Mouse (Mus musculus): ENCODE measurements at regions not wholly inside any gene's neighbourhood (a gene's known extent, or its start where the extent isn't known, plus 50 kb on each side); places are given as distances from the start of the nearest gene placed in this dataset.
"Not testable (repeated sequence)": the region's sequence is repeated elsewhere in the genome, so short reads cannot be mapped to it uniquely, and the experiment has no call there.

GRCm38 (mm10) chr13:107784971-107785370 lies 259.3 kb upstream of the Smim15 start:
- 66% methylated on average over 5 of the region's 5 CpGs for WGBS (ENCODE audit: insufficient replicate concordance)
- Histone ChIP-seq H3K27ac (no peak overlapping the region), H3K4me1 (replicated peaks) (peaks cover 11% of the 10 kb centered on the region), H3K4me3 (replicated peaks) (no peak overlapping the region), H3K4me2 (no peak overlapping the region), H3K27me3 (no peaks in the 10 kb centered on the region), H3K36me3 (no peaks in the 10 kb centered on the region), H3K9ac (no peak overlapping the region), H3K9me3 (replicated peaks) (no peaks in the 10 kb centered on the region)
- ATAC-seq (ENCODE audit: low read depth) (no peak), DNase-seq (no peak)

GRCm38 (mm10) chr13:107781741-107782140 lies 262.5 kb upstream of the Smim15 start:
- no peaks in the 10 kb centered on the region for H3K27me3 ChIP-seq
- no peak overlapping the region for H3K4me3 ChIP-seq (replicated peaks)
- H3K4me2 ChIP-seq: no peak overlapping the region
- H3K9me3 ChIP-seq (replicated peaks): no peaks in the 10 kb centered on the region
- DNase-seq (no peak), ATAC-seq (ENCODE audit: low read depth) (no peak)
- peaks cover 11% of the 10 kb centered on the region for H3K4me1 ChIP-seq (replicated peaks)
- H3K36me3 ChIP-seq: no peaks in the 10 kb centered on the region
- 72% methylated on average over 8 of the region's 8 CpGs for WGBS (ENCODE audit: insufficient replicate concordance)
- no peak overlapping the region for H3K9ac ChIP-seq
- H3K27ac ChIP-seq: no peak overlapping the region

DNA sequence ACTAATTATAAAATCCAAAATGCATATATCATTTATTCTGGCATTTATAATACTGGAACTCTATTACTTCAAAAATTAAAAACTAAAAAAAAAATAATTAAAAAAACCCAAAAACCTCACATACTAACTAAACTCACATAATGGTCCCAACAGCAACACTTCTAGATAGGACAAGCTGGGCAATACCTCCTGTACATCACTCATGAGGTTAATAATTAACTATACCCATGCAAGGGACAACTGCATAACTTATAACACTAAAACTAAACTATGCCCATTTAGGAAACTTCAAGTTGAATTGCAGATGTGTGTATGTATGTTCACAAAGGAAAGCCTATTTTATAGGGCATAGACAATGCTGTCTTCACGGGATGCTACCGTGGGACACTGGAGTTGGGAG lies 263.0 kb upstream of the Smim15 start:
- no peaks in the 10 kb centered on the region for H3K27me3 ChIP-seq
- peaks cover 11% of the 10 kb centered on the region for H3K4me1 ChIP-seq (replicated peaks)
- ATAC-seq (ENCODE audit: low read depth) (no peak), DNase-seq (no peak)
- 83% methylated on average over 2 of the region's 2 CpGs for WGBS (ENCODE audit: insufficient replicate concordance)
- no peak overlapping the region for H3K4me3 ChIP-seq (replicated peaks)
- no peak overlapping the region for H3K9ac ChIP-seq
- H3K9me3 ChIP-seq (replicated peaks): no peaks in the 10 kb centered on the region
- H3K4me2 ChIP-seq: no peak overlapping the region
- no peak overlapping the region for H3K27ac ChIP-seq
- H3K36me3 ChIP-seq: no peaks in the 10 kb centered on the region

- no peak for ATAC-seq (ENCODE audit: low read depth)
- no peak overlapping the region for H3K9ac ChIP-seq
- no peak for DNase-seq
- peaks cover 11% of the 10 kb centered on the region for H3K4me1 ChIP-seq (replicated peaks)
- H3K27me3 ChIP-seq: no peaks in the 10 kb centered on the region
- H3K27ac ChIP-seq: no peak overlapping the region
- H3K4me3 ChIP-seq (replicated peaks): no peak overlapping the region
- H3K9me3 ChIP-seq (replicated peaks): no peaks in the 10 kb centered on the region
- WGBS (ENCODE audit: insufficient replicate concordance): 58% methylated on average over 4 of the region's 4 CpGs
- H3K36me3 ChIP-seq: no peaks in the 10 kb centered on the region
- no peak overlapping the region for H3K4me2 ChIP-seq
These were observed 264.7 kb upstream of the Smim15 start for GRCm38 (mm10) chr13:107779591-107779990.

DNA sequence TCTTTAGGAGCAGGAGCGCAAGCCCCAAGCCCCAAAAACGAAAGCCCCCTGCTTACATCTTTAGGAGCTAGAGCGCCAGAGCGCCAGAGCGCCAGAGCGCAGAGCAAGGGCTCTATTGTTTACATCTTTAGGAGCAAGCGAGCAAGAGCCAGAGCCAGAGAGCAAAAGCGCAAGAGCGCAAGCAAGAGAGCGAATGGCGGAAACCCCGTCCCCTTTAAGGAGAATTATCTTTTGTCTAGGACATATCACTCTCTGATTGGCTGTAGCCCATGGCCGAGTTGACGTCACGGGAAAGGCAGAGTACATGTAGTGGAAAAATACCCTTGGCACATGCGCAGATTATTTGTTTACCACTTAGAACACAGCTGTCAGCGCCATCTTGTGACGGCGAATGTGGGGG lies 269.7 kb upstream of the Smim15 start:
- 86% methylated on average over 19 of the region's 19 CpGs for WGBS (ENCODE audit: insufficient replicate concordance)
- not testable (repeated sequence) for H3K9ac ChIP-seq; H3K4me2 ChIP-seq; H3K36me3 ChIP-seq; H3K4me3 ChIP-seq (replicated peaks); ATAC-seq (ENCODE audit: low read depth); H3K9me3 ChIP-seq (replicated peaks); H3K4me1 ChIP-seq (replicated peaks); H3K27me3 ChIP-seq; DNase-seq; H3K27ac ChIP-seq

- WGBS (ENCODE audit: insufficient replicate concordance): 85% methylated on average over 2 of the region's 2 CpGs
These were observed 277.0 kb upstream of the Smim15 start for GRCm38 (mm10) chr13:107767262-107767624.

DNA sequence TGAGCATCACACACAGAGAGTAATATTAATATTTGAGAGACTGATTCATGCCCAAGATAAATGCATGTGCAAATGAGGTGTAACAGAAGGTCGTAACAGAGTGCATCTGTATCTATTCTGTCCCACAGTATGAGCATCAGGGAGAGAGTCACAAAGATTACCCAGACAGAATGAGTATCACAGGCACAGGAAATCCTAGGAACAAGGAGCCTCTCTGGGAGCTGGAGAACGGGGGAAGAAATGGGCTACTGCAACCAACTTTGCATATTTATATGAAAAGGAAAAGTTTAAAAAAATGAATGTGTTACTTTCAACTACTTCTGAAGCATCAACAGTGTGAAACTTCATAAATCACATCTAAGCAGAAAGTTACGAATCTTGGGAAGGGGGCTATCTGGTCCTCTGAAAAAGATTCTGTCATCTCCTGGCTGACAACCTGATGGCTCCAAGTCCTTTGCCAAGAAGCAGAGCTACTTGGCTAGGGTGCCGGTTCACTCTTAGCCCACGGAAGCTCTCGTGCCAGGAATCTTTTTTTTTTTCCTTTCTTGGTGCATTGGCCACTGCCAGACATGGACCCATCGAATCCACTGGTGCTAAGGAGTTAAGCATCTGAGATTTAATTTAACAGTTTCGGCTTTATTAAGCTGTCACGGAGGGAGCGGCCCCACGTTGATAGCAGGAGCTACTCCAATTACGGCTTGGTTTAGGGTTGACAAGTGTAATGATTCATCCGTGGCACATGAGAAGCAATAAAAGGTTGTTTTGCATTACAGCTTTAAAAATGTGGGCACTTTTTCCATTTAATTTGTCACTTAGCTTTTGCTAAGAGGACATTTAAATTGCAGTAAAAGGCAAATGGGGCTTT lies 277.6 kb upstream of the Smim15 start:
- no peaks in the 10 kb centered on the region for H3K9me3 ChIP-seq (replicated peaks)
- H3K9ac ChIP-seq: no peak overlapping the region
- no peak overlapping the region for H3K4me3 ChIP-seq (replicated peaks)
- H3K4me2 ChIP-seq: no peak overlapping the region
- H3K4me1 ChIP-seq (replicated peaks): no peaks in the 10 kb centered on the region
- no peaks in the 10 kb centered on the region for H3K27me3 ChIP-seq
- H3K36me3 ChIP-seq: no peaks in the 10 kb centered on the region
- DNase-seq: no peak
- ATAC-seq (ENCODE audit: low read depth): no peak
- H3K27ac ChIP-seq: no peak overlapping the region
- 74% methylated on average over 13 of the region's 13 CpGs for WGBS (ENCODE audit: insufficient replicate concordance)

More at GRCm38 (mm10) chr13:107767262-107767624, 277.0 kb upstream of the Smim15 start:
- no peak for DNase-seq
- Histone ChIP-seq H3K9ac (no peak overlapping the region), H3K4me1 (replicated peaks) (no peaks in the 10 kb centered on the region), H3K27ac (no peak overlapping the region), H3K27me3 (no peaks in the 10 kb centered on the region), H3K36me3 (no peaks in the 10 kb centered on the region), H3K4me2 (no peak overlapping the region), H3K9me3 (replicated peaks) (no peaks in the 10 kb centered on the region), H3K4me3 (replicated peaks) (no peak overlapping the region)
- ATAC-seq (ENCODE audit: low read depth): no peak

- WGBS (ENCODE audit: insufficient replicate concordance): 77% methylated on average over 5 of the region's 5 CpGs
- no peak overlapping the region for H3K4me3 ChIP-seq (replicated peaks)
- no peaks in the 10 kb centered on the region for H3K9me3 ChIP-seq (replicated peaks)
- no peak overlapping the region for H3K27ac ChIP-seq
- H3K9ac ChIP-seq: no peak overlapping the region
- no peaks in the 10 kb centered on the region for H3K27me3 ChIP-seq
- DNase-seq (no peak), ATAC-seq (ENCODE audit: low read depth) (no peak)
- no peaks in the 10 kb centered on the region for H3K36me3 ChIP-seq
- no peaks in the 10 kb centered on the region for H3K4me1 ChIP-seq (replicated peaks)
- no peak overlapping the region for H3K4me2 ChIP-seq
These were observed 280.3 kb upstream of the Smim15 start for GRCm38 (mm10) chr13:107763911-107764310.

GRCm38 (mm10) chr13:107760511-107760910 lies 283.7 kb upstream of the Smim15 start:
- Histone ChIP-seq H3K27ac (no peak overlapping the region), H3K9ac (no peak overlapping the region), H3K36me3 (no peaks in the 10 kb centered on the region), H3K4me2 (no peak overlapping the region), H3K27me3 (no peaks in the 10 kb centered on the region), H3K4me1 (replicated peaks) (no peaks in the 10 kb centered on the region), H3K4me3 (replicated peaks) (no peak overlapping the region), H3K9me3 (replicated peaks) (no peaks in the 10 kb centered on the region)
- WGBS (ENCODE audit: insufficient replicate concordance): 80% methylated on average over 8 of the region's 8 CpGs
- no peak for DNase-seq
- no peak for ATAC-seq (ENCODE audit: low read depth)

DNA sequence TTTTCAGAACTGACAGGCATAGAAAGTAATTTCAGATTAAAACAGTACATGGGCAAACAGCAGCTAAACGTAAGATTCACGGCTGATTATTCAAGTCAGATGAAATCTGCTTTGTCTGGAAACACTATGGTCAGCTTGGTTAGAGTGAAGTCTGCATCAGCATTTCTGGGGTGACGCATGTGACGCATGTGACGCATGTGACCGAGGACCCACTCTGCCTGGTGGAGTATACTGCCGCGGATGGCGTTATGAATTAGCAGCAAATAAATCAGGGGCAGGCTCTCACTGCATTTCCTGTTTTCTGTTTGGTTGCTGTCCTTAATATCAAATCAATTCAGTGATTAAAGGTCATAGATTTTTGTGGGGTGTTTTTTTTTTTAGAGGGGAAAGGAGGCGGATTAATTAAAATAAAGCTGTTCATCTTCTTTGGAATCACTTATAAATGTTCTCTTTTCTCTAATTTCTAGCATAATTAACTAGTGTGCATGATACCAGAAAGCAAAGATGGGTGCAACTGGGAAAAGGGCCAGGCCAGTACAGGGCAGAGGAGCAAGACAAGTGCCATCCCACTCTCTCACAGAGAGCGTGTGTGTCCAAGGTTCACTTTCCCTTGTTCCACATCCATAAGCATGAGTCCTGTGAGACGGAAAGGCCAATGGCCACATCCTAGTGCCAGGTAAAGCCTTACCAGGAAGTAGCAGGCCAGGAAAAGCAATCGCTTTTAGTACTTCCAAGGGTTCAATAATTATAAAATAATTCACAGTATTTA lies 285.7 kb upstream of the Smim15 start:
- 85% methylated on average over 13 of the region's 13 CpGs for WGBS (ENCODE audit: insufficient replicate concordance)
- DNase-seq (no peak), ATAC-seq (ENCODE audit: low read depth) (no peak)
- Histone ChIP-seq H3K27me3 (no peaks in the 10 kb centered on the region), H3K27ac (no peak overlapping the region), H3K4me2 (no peak overlapping the region), H3K4me3 (replicated peaks) (no peak overlapping the region), H3K36me3 (no peaks in the 10 kb centered on the region), H3K4me1 (replicated peaks) (no peaks in the 10 kb centered on the region), H3K9ac (no peak overlapping the region), H3K9me3 (replicated peaks) (no peaks in the 10 kb centered on the region)

GRCm38 (mm10) chr13:107752745-107753144 lies 291.5 kb upstream of the Smim15 start:
- Histone ChIP-seq H3K4me1 (replicated peaks) (no peaks in the 10 kb centered on the region), H3K9me3 (replicated peaks) (no peaks in the 10 kb centered on the region), H3K9ac (no peak overlapping the region), H3K36me3 (no peaks in the 10 kb centered on the region), H3K27me3 (no peaks in the 10 kb centered on the region), H3K4me3 (replicated peaks) (no peak overlapping the region), H3K27ac (no peak overlapping the region), H3K4me2 (no peak overlapping the region)
- 53% methylated on average over 3 of the region's 3 CpGs for WGBS (ENCODE audit: insufficient replicate concordance)
- ATAC-seq (ENCODE audit: low read depth) (no peak), DNase-seq (no peak)

All from liver, embryonic 13.5 days (tissue).